Mouse (Mus musculus): ENCODE data around the gene Acads.

- TF ChIP-seq POLR2A (IDR thresholded peaks at IDR 0.05; ENCODE audit: insufficient read length, low read depth) (no peak), E2F4 (IDR thresholded peaks at IDR 0.05; ENCODE audit: insufficient read depth) (no peak), REST (IDR thresholded peaks at IDR 0.05; ENCODE audit: insufficient read depth, insufficient read length) (no peak)
These were observed 37.5 kb downstream of the Acads start for GRCm38 (mm10) chr5:115081636-115082035.
